Comparison of ENCODE assay signal across 13 mouse cellular contexts in the genomic region with DNA sequence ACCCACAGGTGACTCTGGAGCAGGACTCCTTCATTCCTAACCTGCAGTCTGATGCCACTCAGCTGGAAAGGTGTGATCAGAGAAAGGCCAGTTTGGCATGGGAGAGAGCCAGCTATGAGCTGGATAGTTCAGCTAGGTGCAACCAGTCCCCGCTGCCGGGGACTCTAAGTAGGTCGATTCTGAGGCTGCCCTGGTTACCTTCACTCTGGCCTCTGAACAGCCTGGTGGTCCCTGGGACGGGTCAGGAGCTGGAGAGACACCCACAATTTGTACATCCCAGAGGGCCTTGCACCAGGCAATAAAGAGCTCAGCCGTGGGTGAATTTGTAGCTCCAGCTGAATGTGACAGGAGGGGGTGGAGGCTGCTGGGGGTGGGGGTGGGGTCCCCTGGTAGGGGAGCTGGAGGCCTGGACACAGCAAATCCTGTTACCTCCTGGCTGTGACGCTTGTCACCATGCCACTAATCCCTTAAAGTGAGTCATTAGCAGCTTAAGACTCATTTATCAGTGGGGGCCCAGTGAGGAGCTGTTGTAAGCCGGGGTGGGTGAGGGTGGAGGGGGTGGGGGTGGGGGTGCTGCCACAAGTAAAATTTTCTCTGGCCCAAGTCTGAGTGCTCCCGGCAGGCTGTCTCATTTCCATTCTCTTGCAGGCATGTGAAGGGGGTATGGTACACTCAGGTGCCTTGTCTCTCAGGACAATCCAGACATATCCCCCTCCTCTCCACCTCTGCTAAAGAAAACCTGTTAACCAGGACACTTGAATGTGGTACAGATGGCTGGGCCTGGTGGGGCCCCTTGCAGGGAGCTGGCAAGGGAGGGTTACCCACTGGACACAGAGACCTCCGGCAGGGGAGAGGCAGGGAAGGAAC.
DNase-seq lines count a peak whose midpoint lies in the region; ATAC-seq lines count a peak whose summit lies in the region.
"Had no signal": no experiment of that assay in that cellular context is flagged by ENCODE, and none has a peak within 500 bp of the region (broad histone marks: within the 10 kb centered on the region; RNA-seq: fewer than 3 reads in every experiment).

No protein-coding gene starts in this region.

- H3K4me3 ChIP-seq in neural tube, embryonic 13.5 days, result no peak overlapping the region
- H3K4me3 ChIP-seq in neural tube, embryonic 15.5 days (replicated peaks), result no peak overlapping the region
- H3K4me3 ChIP-seq in limb, embryonic 10.5 days, result no peak overlapping the region
- no peak overlapping the region for H3K4me3 ChIP-seq in midbrain, embryonic 14.5 days (replicated peaks; ENCODE audit: low read depth, low read length)
- H3K4me3 ChIP-seq: gastrocnemius, adult 2 months had no signal

- ATAC-seq in neural tube, embryonic 13.5 days (ENCODE audit: low read depth), result no peak
- no peak for ATAC-seq in neural tube, embryonic 15.5 days (ENCODE audit: low FRiP score)
- ATAC-seq in midbrain, embryonic 14.5 days (ENCODE audit: low FRiP score, low TSS enrichment), result peak; percentile 76; the same call in 1 of the 2 replicates
- ATAC-seq: inflammation-experienced regulatory T-cells, adult 6 months had no signal

- H3K27me3 ChIP-seq in neural tube, embryonic 13.5 days, result no peaks in the 10 kb centered on the region
- H3K27me3 ChIP-seq in neural tube, embryonic 15.5 days (replicated peaks), result no peaks in the 10 kb centered on the region
- no peaks in the 10 kb centered on the region for H3K27me3 ChIP-seq in limb, embryonic 10.5 days (ENCODE audit: low read depth, poor library complexity, severe bottlenecking)
- H3K27me3 ChIP-seq in midbrain, embryonic 14.5 days (ENCODE audit: control insufficient read depth, insufficient read depth, low read length), result peaks cover 30% of the 10 kb centered on the region

- no peak for DNase-seq in limb, embryonic 10.5 days (ENCODE audit: low spot score)
- peak; percentile 69 for DNase-seq in midbrain, embryonic 14.5 days
- DNase-seq in cerebellum, adult 8-10 months, result no peak
- no peak for DNase-seq in adrenal gland, postnatal 25 days
- DNase-seq in cerebellum, postnatal 10 days, result no peak
- DNase-seq: adrenal gland, adult 2 months; cerebellum, adult 2 months; gastrocnemius, adult 2 months; heart, adult 18-20 months; thymus, adult 18-20 months had no signal

- H3K9me3 ChIP-seq in neural tube, embryonic 13.5 days, result no peaks in the 10 kb centered on the region
- H3K9me3 ChIP-seq in neural tube, embryonic 15.5 days (replicated peaks), result no peaks in the 10 kb centered on the region
- H3K9me3 ChIP-seq in limb, embryonic 10.5 days (replicated peaks), result no peaks in the 10 kb centered on the region
- H3K9me3 ChIP-seq in midbrain, embryonic 14.5 days (ENCODE audit: control insufficient read depth, low read length), result no peaks in the 10 kb centered on the region

- peaks cover 19% of the 10 kb centered on the region for H3K4me1 ChIP-seq in neural tube, embryonic 13.5 days (replicated peaks)
- peaks cover 9% of the 10 kb centered on the region; the same call in 1 of the 2 replicates for H3K4me1 ChIP-seq in neural tube, embryonic 15.5 days
- peaks cover 21% of the 10 kb centered on the region for H3K4me1 ChIP-seq in limb, embryonic 10.5 days
- H3K4me1 ChIP-seq in midbrain, embryonic 14.5 days (ENCODE audit: control insufficient read depth, insufficient read depth, low read length), result peaks cover 10% of the 10 kb centered on the region

- 0 out of 2 replicates have a peak overlapping the region, but pooled peaks have one; percentile 8 for H3K9ac ChIP-seq in neural tube, embryonic 13.5 days
- no peak overlapping the region for H3K9ac ChIP-seq in neural tube, embryonic 15.5 days (replicated peaks)
- H3K9ac ChIP-seq in midbrain, embryonic 14.5 days (replicated peaks; ENCODE audit: low read length), result no peak overlapping the region

- no peaks in the 10 kb centered on the region for H3K36me3 ChIP-seq in neural tube, embryonic 13.5 days
- no peaks in the 10 kb centered on the region for H3K36me3 ChIP-seq in neural tube, embryonic 15.5 days
- peaks cover 16% of the 10 kb centered on the region for H3K36me3 ChIP-seq in limb, embryonic 10.5 days
- no peaks in the 10 kb centered on the region for H3K36me3 ChIP-seq in midbrain, embryonic 14.5 days (ENCODE audit: control insufficient read depth, insufficient read depth, low read length)

- 47% methylated on average over 9 of the region's 9 CpGs for WGBS in neural tube, embryonic 13.5 days
- WGBS in neural tube, embryonic 15.5 days, result 49% methylated on average over 9 of the region's 9 CpGs
- WGBS in limb, embryonic 10.5 days, result 35% methylated on average over 9 of the region's 9 CpGs
- WGBS in midbrain, embryonic 14.5 days, result 15% methylated on average over 9 of the region's 9 CpGs

- H3K4me2 ChIP-seq in neural tube, embryonic 13.5 days, result no peak overlapping the region
- no peak overlapping the region for H3K4me2 ChIP-seq in neural tube, embryonic 15.5 days
- H3K4me2 ChIP-seq in midbrain, embryonic 14.5 days (ENCODE audit: low read length), result no peak overlapping the region

- no peak overlapping the region for H3K27ac ChIP-seq in neural tube, embryonic 13.5 days (replicated peaks)
- no peak overlapping the region for H3K27ac ChIP-seq in neural tube, embryonic 15.5 days (replicated peaks)
- H3K27ac ChIP-seq in limb, embryonic 10.5 days, result peak overlapping the region; percentile 50
- H3K27ac ChIP-seq in midbrain, embryonic 14.5 days (replicated peaks; ENCODE audit: low read depth, low read length), result no peak overlapping the region
- H3K27ac ChIP-seq: gastrocnemius, adult 2 months had no signal
